Mouse (Mus musculus) limb, embryonic 10.5 days (tissue): ENCODE results near the gene Hist2h2aa1. TPM values are rescaled to one million over a fixed set of nuclear protein-coding genes. Genes with fewer than 3 reads are reported as not detected.
"Not testable (repeated sequence)": the region's sequence is repeated elsewhere in the genome, so short reads cannot be mapped to it uniquely, and the experiment has no call there.

Experiments used
- DNase-seq: peaks from one replicate; pipeline ENCODE4 v3.0.0-alpha.2; 2017; ENCODE audit warnings: low spot score
- H3K27ac ChIP-seq: fragments of 300-500 bp; sonication (generic); 2 replicates; pipeline ENCODE4 v1.5.1; 2016; ENCODE audit warnings: mild to moderate bottlenecking
- H3K27me3 ChIP-seq: fragments of 300-500 bp; sonication (generic); 2 replicates; pipeline ENCODE4 v1.6.1; 2016; ENCODE audit warnings: low read depth, mild to moderate bottlenecking; ENCODE audit not compliant: poor library complexity, severe bottlenecking
- H3K36me3 ChIP-seq: fragments of 300-500 bp; sonication (generic); 2 replicates; pipeline ENCODE4 v1.6.1; 2016; ENCODE audit warnings: mild to moderate bottlenecking, moderate library complexity
- H3K4me1 ChIP-seq: fragments of 300-500 bp; sonication (generic); 2 replicates; pipeline ENCODE4 v1.6.1; 2016
- H3K4me3 ChIP-seq: fragments of 300-500 bp; sonication (generic); 2 replicates; pipeline ENCODE4 v1.5.1; 2016; ENCODE audit warnings: mild to moderate bottlenecking, moderate library complexity
- H3K9me3 ChIP-seq: fragments of 300-500 bp; sonication (generic); replicated peaks from 2 replicates; pipeline ENCODE4 v1.6.1; 2016; ENCODE audit warnings: mild to moderate bottlenecking
- WGBS: fragments of 180-500 bp; shearing (Covaris S2); methylation state at CpG from one replicate; pipeline ENCODE4 v1.1.7; 2016; 5-methylcytosine and 5-hydroxymethylcytosine counted together
- polyA plus RNA-seq: library from polyadenylated mRNA; unstranded; fragments of >200 nt; fragmentation: Nextera tagmentation; extraction: Ambion mirVana; gene quantifications from 2 replicates; pipeline ENCODE4 v1.2.1, GENCODE M21; 2016

Gene Hist2h2aa1
- polyA plus RNA-seq, 1 experiment from 2014 or later: 12.7 TPM

GRCm38 (mm10) chr3:96236834-96237334 is 8.4 kb upstream of the Hist2h2aa1 start:
- Histone ChIP-seq H3K9me3 (no peaks in the 10 kb centered on the region), H3K27me3 (no peaks in the 10 kb centered on the region), H3K4me3 (peak overlapping the region; percentile 57), H3K27ac (peak overlapping the region; percentile 90), H3K36me3 (no peaks in the 10 kb centered on the region), H3K4me1 (peaks cover 19% of the 10 kb centered on the region)
- peak; percentile 40 for DNase-seq
- WGBS: 87% methylated on average over 4 of the region's 4 CpGs

GRCm38 (mm10) chr3:96237335-96237903 is 7.9 kb upstream of the Hist2h2aa1 start:
- H3K27ac ChIP-seq: peak overlapping the region; percentile 90
- peak overlapping the region; percentile 57 for H3K4me3 ChIP-seq
- H3K36me3 ChIP-seq: no peaks in the 10 kb centered on the region
- no peaks in the 10 kb centered on the region for H3K27me3 ChIP-seq
- 31% methylated on average over 7 of the region's 7 CpGs for WGBS
- H3K9me3 ChIP-seq: no peaks in the 10 kb centered on the region
- peak; percentile 49 for DNase-seq
- H3K4me1 ChIP-seq: peaks cover 22% of the 10 kb centered on the region

GRCm38 (mm10) chr3:96237904-96238511 is 7.3 kb upstream of the Hist2h2aa1 start:
- peak; percentile 43 for DNase-seq
- Histone ChIP-seq H3K27me3 (no peaks in the 10 kb centered on the region), H3K4me3 (peak overlapping the region; percentile 57), H3K4me1 (peaks cover 28% of the 10 kb centered on the region), H3K36me3 (no peaks in the 10 kb centered on the region), H3K27ac (peak overlapping the region; percentile 90), H3K9me3 (no peaks in the 10 kb centered on the region)
- under 1% methylated on average over 12 of the region's 12 CpGs for WGBS

- WGBS: under 1% methylated on average over 12 of the region's 68 CpGs
- H3K27me3 ChIP-seq, H3K36me3 ChIP-seq, DNase-seq, H3K9me3 ChIP-seq: not testable (repeated sequence)
- Histone ChIP-seq H3K4me3 (peak within 1 kb of the TSS; percentile 57), H3K27ac (peak within 1 kb of the TSS; percentile 90), H3K4me1 (peaks cover 39% of the 10 kb centered on the region)
Observed at GRCm38 (mm10) chr3:96238954-96239793, 6.1 kb upstream of the Hist2h2aa1 start, which contains the start of gene Hist2h3c2. Gene Hist2h3c2 (minus strand): TSS chr3:96239127.

- not testable (repeated sequence) for H3K9me3 ChIP-seq, H3K36me3 ChIP-seq, H3K27me3 ChIP-seq
- Histone ChIP-seq H3K4me1 (peaks cover 49% of the 10 kb centered on the region), H3K4me3 (peak within 1 kb of the TSS; percentile 40), H3K27ac (peak within 1 kb of the TSS; percentile 95)
- 5% methylated on average over 29 of the region's 85 CpGs for WGBS
- peak; percentile 75 for DNase-seq
Observed at GRCm38 (mm10) chr3:96239949-96240798, 5.1 kb upstream of the Hist2h2aa1 start, which contains the start of gene Hist2h2aa2. Gene Hist2h2aa2 (minus strand): TSS chr3:96240276.

GRCm38 (mm10) chr3:96240799-96241197 is 4.5 kb upstream of the Hist2h2aa1 start:
- Histone ChIP-seq H3K27me3 (no peaks in the 10 kb centered on the region), H3K4me1 (peaks cover 49% of the 10 kb centered on the region), H3K36me3 (no peaks in the 10 kb centered on the region), H3K4me3 (peak overlapping the region; percentile 40), H3K27ac (peak overlapping the region; percentile 95), H3K9me3 (no peaks in the 10 kb centered on the region)
- no peak for DNase-seq
- 87% methylated on average over 9 of the region's 9 CpGs for WGBS

- DNase-seq: no peak
- H3K27ac ChIP-seq: peak overlapping the region; percentile 95
- peaks cover 56% of the 10 kb centered on the region for H3K4me1 ChIP-seq
- H3K36me3 ChIP-seq: no peaks in the 10 kb centered on the region
- H3K9me3 ChIP-seq: no peaks in the 10 kb centered on the region
- peak overlapping the region; percentile 55 for H3K4me3 ChIP-seq
- peaks cover 2% of the 10 kb centered on the region; the same call in 1 of the 2 replicates for H3K27me3 ChIP-seq
- 89% methylated on average over 7 of the region's 7 CpGs for WGBS
Observed at GRCm38 (mm10) chr3:96243921-96244572, 1.2 kb upstream of the Hist2h2aa1 start.

- H3K36me3 ChIP-seq, H3K9me3 ChIP-seq, H3K27me3 ChIP-seq, DNase-seq, H3K27ac ChIP-seq: not testable (repeated sequence)
- H3K4me1 ChIP-seq: peaks cover 70% of the 10 kb centered on the region
- WGBS: under 1% methylated on average over 12 of the region's 21 CpGs
- peak overlapping the region; percentile 34; the same call in 1 of the 2 replicates for H3K4me3 ChIP-seq
Observed at GRCm38 (mm10) chr3:96246018-96246417, 721 bp downstream of the Hist2h2aa1 start.

GRCm38 (mm10) chr3:96246427-96246856 is 1.1 kb downstream of the Hist2h2aa1 start, which contains the start of gene Hist2h3c1:
Gene Hist2h3c1 (plus strand): TSS chr3:96246685.
- Histone ChIP-seq H3K4me3 (peak within 1 kb of the TSS; percentile 56), H3K27ac (peak within 1 kb of the TSS; percentile 85), H3K4me1 (peaks cover 71% of the 10 kb centered on the region)
- H3K27me3 ChIP-seq, DNase-seq, H3K9me3 ChIP-seq, H3K36me3 ChIP-seq: not testable (repeated sequence)
- WGBS: 0% methylated on average over 10 of the region's 47 CpGs

- peak overlapping the region; percentile 56 for H3K4me3 ChIP-seq
- H3K27me3 ChIP-seq: peaks cover 13% of the 10 kb centered on the region
- H3K9me3 ChIP-seq: no peaks in the 10 kb centered on the region
- no peaks in the 10 kb centered on the region for H3K36me3 ChIP-seq
- H3K27ac ChIP-seq: peak overlapping the region; percentile 85
- WGBS: 3% methylated on average over 11 of the region's 11 CpGs
- H3K4me1 ChIP-seq: peaks cover 66% of the 10 kb centered on the region
- no peak for DNase-seq
Observed at GRCm38 (mm10) chr3:96247356-96248140, 2.3 kb downstream of the Hist2h2aa1 start.
